Mouse (Mus musculus) stomach, postnatal 0 days (tissue): Measurements from ENCODE around the gene Zkscan3.

Experiments used
- CTCF ChIP-seq: IDR thresholded peaks from 2 replicates; pipeline ENCODE4 v1.5.1; 2016; ENCODE audit warnings: antibody characterized with exemption, low read depth, mild to moderate bottlenecking, moderate library complexity
- EP300 ChIP-seq: optimal IDR thresholded peaks from 2 replicates; pipeline ENCODE3; 2016; ENCODE audit warnings: antibody characterized with exemption

- TF ChIP-seq CTCF: no peak
- no peak for TF ChIP-seq EP300
Measured at GRCm38 (mm10) chr13:21415750-21416149, 13.2 kb upstream of the Zkscan3 start.
